Mouse (Mus musculus) testis, adult 2 months (tissue): ENCODE measurements at regions not wholly inside any gene's neighbourhood (a gene's known extent, or its start where the extent isn't known, plus 50 kb on each side); places are given as distances from the start of the nearest gene placed in this dataset.
A peak's percentile ranks its signal among the peaks of the same experiment; 100 is the strongest.

ENCODE experiments used
- H3K27ac ChIP-seq: fragments of 200-500 bp; 2 replicates; pipeline ENCODE4 v1.5.1; 2012; ENCODE audit warnings: low read depth, low read length; ENCODE audit not compliant: control insufficient read depth, insufficient read depth
- H3K27me3 ChIP-seq: fragments of 200-500 bp; 2 replicates; pipeline ENCODE4 v1.6.1; 2012; ENCODE audit warnings: mild to moderate bottlenecking, low read length, moderate library complexity; ENCODE audit not compliant: control insufficient read depth, insufficient read depth
- H3K36me3 ChIP-seq: fragments of 200-500 bp; 2 replicates; pipeline ENCODE4 v1.6.1; 2012; ENCODE audit warnings: mild to moderate bottlenecking, low read length; ENCODE audit not compliant: control insufficient read depth, insufficient read depth
- H3K4me1 ChIP-seq: fragments of 200-500 bp; 2 replicates; pipeline ENCODE4 v1.6.1; 2012; ENCODE audit warnings: low read length; ENCODE audit not compliant: control insufficient read depth, insufficient read depth
- H3K4me3 ChIP-seq: fragments of 200-500 bp; 2 replicates; pipeline ENCODE4 v1.5.1; 2012; ENCODE audit warnings: low read depth, mild to moderate bottlenecking, low read length, moderate library complexity, mixed read lengths; ENCODE audit not compliant: control insufficient read depth
- CTCF ChIP-seq: fragments of 200-500 bp; IDR thresholded peaks from 2 replicates; pipeline ENCODE4 v1.5.1; 2012; ENCODE audit warnings: low read depth, mild to moderate bottlenecking, inconsistent platforms, low read length, moderate library complexity; ENCODE audit not compliant: control insufficient read depth, insufficient read depth, insufficient replicate concordance
- POLR2A ChIP-seq: fragments of 200-500 bp; IDR thresholded peaks from 2 replicates; pipeline ENCODE4 v1.6.1; 2012; ENCODE audit warnings: low read depth, mild to moderate bottlenecking, inconsistent platforms, low read length, moderate library complexity; ENCODE audit not compliant: control insufficient read depth

- H3K4me1 ChIP-seq: peaks cover 30% of the 10 kb centered on the region
- no peaks in the 10 kb centered on the region for H3K27me3 ChIP-seq
- no peaks in the 10 kb centered on the region for H3K36me3 ChIP-seq
- no peak overlapping the region for H3K4me3 ChIP-seq
- TF ChIP-seq CTCF (no peak), POLR2A (no peak)
- no peak overlapping the region for H3K27ac ChIP-seq
Measured at GRCm38 (mm10) chr2:30721048-30721461, 82.4 kb downstream of the 1700001O22Rik start.

GRCm38 (mm10) chr2:30720291-30720690, 83.2 kb downstream of the 1700001O22Rik start:
- Histone ChIP-seq H3K27ac (no peak overlapping the region), H3K36me3 (no peaks in the 10 kb centered on the region), H3K27me3 (no peaks in the 10 kb centered on the region), H3K4me1 (peaks cover 27% of the 10 kb centered on the region), H3K4me3 (no peak overlapping the region)
- TF ChIP-seq CTCF (no peak), POLR2A (no peak)

DNA sequence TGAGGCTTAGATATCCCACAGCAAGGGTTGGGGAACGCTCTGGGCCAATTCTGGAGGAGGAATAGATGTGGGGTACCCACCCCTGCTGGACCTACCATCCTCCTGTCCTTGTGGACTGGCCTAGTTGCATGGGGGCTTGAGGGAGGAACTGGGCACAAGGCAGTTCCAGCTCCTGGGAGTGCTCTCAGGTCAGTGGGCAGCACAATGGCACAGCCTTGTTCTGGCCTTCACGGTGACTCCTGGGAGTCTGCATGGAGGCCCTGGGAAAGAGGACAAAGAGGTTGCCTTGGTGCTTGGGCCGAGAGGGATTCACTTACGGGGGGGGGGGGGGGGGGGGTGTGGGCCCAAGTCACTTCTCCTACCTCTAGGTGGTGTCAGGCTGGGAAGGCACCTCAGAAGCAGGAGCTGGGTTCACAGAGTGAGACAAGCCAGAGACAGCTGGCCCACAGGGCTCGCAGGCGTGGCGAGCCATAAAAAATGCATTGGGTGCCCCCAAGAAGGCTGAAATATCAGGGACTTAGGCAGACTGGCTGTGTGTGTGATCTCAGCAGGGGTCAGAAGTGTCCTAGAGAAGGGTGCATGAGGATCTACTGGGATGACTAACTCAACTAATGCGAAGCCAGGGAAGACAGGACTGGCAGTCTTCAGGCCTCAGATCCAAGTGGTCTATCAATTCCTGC, 83.7 kb downstream of the 1700001O22Rik start:
- peaks cover 27% of the 10 kb centered on the region for H3K4me1 ChIP-seq
- no peaks in the 10 kb centered on the region for H3K27me3 ChIP-seq
- no peak overlapping the region; the same call in 1 of the 2 replicates for H3K27ac ChIP-seq
- no peak overlapping the region for H3K4me3 ChIP-seq
- no peak for TF ChIP-seq POLR2A
- no peak for TF ChIP-seq CTCF
- no peaks in the 10 kb centered on the region for H3K36me3 ChIP-seq

DNA sequence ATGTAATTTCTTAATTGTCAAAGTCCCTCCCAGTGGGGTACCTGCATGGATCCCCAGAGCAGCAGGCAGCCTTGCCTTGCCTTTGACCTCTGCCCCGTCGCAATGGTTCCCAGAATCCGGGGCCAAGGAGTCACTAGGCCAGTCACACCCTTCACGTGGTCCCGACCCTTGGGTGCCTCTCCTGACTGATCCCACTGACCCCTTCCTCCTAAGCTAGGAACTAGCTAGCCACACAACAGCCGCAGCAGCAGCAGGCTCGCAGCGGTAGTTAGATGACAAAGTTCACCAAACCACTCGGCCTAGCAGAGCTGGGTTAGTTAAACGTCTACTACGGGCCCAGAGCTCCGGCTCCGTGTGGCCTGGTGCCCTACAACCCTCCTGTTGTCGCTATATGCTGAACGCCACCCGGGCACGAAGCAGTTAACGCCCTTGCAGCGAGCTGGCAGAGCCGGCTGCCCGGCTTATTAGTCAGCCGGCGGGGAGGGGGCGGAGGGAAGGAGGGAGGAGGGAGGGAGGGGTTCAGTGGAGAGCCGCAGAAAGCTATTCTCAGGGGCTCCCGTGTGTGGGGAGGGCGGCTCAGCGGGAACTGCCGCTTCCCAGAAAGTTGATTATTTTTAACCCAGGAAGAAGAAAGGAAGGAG, 84.6 kb downstream of the 1700001O22Rik start:
- TF ChIP-seq CTCF: no peak
- no peak for TF ChIP-seq POLR2A
- Histone ChIP-seq H3K4me1 (peaks cover 27% of the 10 kb centered on the region), H3K27me3 (no peaks in the 10 kb centered on the region), H3K27ac (peak overlapping the region; percentile 54), H3K4me3 (peak overlapping the region; percentile 7), H3K36me3 (no peaks in the 10 kb centered on the region)

DNA sequence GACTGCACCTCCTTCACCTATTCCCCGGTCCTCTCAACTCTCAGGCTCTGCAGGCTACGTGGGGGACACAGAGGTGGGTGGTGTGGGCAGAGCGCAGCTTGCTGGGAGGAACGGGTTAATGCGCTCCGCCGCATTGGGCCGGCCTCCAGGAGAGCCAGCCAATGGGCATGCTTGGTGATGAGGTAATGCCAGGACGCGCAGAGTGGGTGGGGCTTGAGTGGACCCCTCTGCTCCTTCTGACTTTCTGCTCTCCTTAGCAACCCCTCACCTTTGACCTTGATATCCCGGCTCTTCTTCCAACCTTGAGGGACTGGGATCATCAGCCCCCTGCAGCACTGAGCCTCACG, 85.2 kb downstream of the 1700001O22Rik start:
- Histone ChIP-seq H3K4me1 (peaks cover 27% of the 10 kb centered on the region), H3K27me3 (no peaks in the 10 kb centered on the region), H3K36me3 (no peaks in the 10 kb centered on the region), H3K4me3 (no peak overlapping the region; the same call in none of the 2 replicates), H3K27ac (peak overlapping the region; percentile 54; the same call in 1 of the 2 replicates)
- TF ChIP-seq CTCF (no peak), POLR2A (no peak)

DNA sequence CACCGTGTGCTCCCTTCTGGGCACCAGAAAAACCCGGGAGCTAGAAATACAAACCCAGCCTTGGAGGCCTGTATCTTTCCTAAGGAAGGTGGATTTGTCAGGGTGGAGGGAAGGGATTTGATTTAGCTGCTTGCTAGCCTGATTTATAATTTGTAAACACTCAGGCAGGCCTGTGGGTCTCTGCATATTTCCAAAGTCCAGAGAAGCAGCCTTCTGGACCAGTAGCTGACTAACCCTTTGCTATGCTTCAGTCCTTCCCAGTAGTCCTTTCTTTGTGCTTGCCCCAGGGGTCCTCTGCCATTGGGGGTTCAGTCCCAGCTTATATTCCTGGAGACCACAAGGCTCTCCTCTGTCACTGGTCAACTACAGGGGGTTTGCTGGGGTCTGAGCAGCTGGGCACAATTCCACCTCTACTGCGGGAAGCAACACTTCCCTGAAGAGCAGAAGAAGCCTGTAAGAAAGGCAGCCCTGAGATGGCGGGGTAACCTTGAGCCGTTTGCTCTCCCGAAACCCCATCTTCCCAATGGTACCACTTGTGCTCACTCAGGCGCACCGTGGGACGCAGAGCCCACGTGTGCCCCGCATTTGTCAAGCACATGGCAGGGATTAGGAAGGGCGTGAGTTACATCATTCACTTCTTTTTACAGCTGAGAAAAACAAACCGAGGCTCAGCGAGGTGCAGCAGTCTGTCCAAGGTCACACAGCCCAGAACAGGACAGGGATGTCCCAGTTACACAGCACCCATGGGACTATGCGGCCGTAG, 85.7 kb downstream of the 1700001O22Rik start:
- Histone ChIP-seq H3K4me1 (peaks cover 30% of the 10 kb centered on the region), H3K27ac (peak overlapping the region; percentile 68), H3K36me3 (no peaks in the 10 kb centered on the region), H3K27me3 (no peaks in the 10 kb centered on the region), H3K4me3 (no peak overlapping the region; the same call in 1 of the 2 replicates)
- TF ChIP-seq CTCF: no peak
- TF ChIP-seq POLR2A: no peak
